10 mouse cellular contexts compared by ENCODE assay signal in the genomic region with DNA sequence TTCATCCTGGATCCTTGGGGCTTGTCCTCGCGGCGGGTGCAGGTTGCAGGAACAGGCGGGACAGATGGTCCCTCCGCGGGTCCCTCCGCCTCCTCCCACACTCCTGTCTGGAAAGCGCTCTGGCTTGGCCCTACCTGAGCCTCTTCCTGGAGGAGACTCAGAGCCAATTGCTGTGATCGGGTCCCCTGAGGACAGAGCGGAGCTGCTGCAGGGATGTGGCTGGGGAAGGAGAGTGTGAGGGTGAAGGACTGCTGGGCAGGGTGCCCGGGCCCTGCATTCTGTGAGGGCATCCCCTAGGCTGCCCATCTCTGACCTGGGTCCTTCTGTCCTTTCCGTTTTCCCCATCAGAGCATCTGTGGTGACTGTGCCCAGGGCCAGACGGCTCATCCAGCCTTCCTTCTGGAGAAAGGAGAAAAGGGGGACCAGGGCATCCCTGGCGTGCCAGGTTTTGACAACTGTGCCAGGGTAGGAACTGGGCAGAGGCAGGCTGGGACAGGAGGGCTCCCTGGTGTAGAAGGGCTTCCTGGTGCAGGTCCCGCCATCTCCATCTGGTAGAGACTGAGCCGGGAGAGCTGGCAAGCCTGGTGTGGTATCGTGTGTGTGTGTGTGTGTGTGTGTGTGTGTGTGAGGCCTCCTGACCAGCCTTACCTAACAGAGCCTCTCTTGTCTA. TPM values are rescaled to one million over a fixed set of nuclear protein-coding genes. Genes with fewer than 3 reads are reported as not detected.
DNase-seq lines count a peak whose midpoint lies in the region; ATAC-seq and TF ChIP-seq lines count a peak whose summit lies in the region.
"Had no signal": no experiment of that assay in that cellular context is flagged by ENCODE, and none has a peak within 500 bp of the region (broad histone marks: within the 10 kb centered on the region; RNA-seq: fewer than 3 reads in every experiment).

No protein-coding gene starts in this region.

- ATAC-seq in frontal cortex, adult (ENCODE audit: low TSS enrichment), result peak; percentile 35; the same call in 1 of the 2 replicates
- ATAC-seq in midbrain, postnatal 0 days (ENCODE audit: low FRiP score), result no peak
- ATAC-seq in midbrain, embryonic 11.5 days (ENCODE audit: low FRiP score), result no peak
- ATAC-seq in embryonic facial prominence, embryonic 15.5 days (ENCODE audit: insufficient number of reproducible peaks, low FRiP score, low TSS enrichment, low read depth), result peak; percentile 27; the same call in 1 of the 2 replicates
- ATAC-seq: Patski had no signal

- H3K27ac ChIP-seq in midbrain, postnatal 0 days (ENCODE audit: low read depth, low read length), result no peak overlapping the region
- H3K27ac ChIP-seq in midbrain, embryonic 11.5 days (ENCODE audit: low read depth, low read length), result no peak overlapping the region
- peak overlapping the region; percentile 34 for H3K27ac ChIP-seq in embryonic facial prominence, embryonic 15.5 days (replicated peaks)
- no peak overlapping the region for H3K27ac ChIP-seq in thymus, adult 2 months (ENCODE audit: control insufficient read depth, insufficient read depth, low read length)

- H3K4me1 ChIP-seq in midbrain, postnatal 0 days (ENCODE audit: insufficient read depth, low read length), result peaks cover 2% of the 10 kb centered on the region
- H3K4me1 ChIP-seq in midbrain, embryonic 11.5 days (ENCODE audit: control insufficient read depth, insufficient read depth, low read length), result no peaks in the 10 kb centered on the region
- H3K4me1 ChIP-seq in embryonic facial prominence, embryonic 15.5 days, result peaks cover 41% of the 10 kb centered on the region
- H3K4me1 ChIP-seq in thymus, adult 2 months (replicated peaks; ENCODE audit: control insufficient read depth, insufficient read depth, low read length), result peaks cover 16% of the 10 kb centered on the region

- H3K4me3 ChIP-seq in midbrain, postnatal 0 days (ENCODE audit: low read depth, low read length), result no peak overlapping the region
- H3K4me3 ChIP-seq in midbrain, embryonic 11.5 days (ENCODE audit: low read depth, low read length), result no peak overlapping the region
- no peak overlapping the region for H3K4me3 ChIP-seq in embryonic facial prominence, embryonic 15.5 days (replicated peaks)
- H3K4me3 ChIP-seq in thymus, adult 2 months (ENCODE audit: control insufficient read depth, insufficient read depth, low read length), result no peak overlapping the region

- H3K36me3 ChIP-seq in midbrain, postnatal 0 days (ENCODE audit: insufficient read depth, low read length), result no peaks in the 10 kb centered on the region
- no peaks in the 10 kb centered on the region for H3K36me3 ChIP-seq in midbrain, embryonic 11.5 days (ENCODE audit: control insufficient read depth, insufficient read depth, low read length)
- H3K36me3 ChIP-seq in embryonic facial prominence, embryonic 15.5 days, result peaks cover 32% of the 10 kb centered on the region
- H3K36me3 ChIP-seq in thymus, adult 2 months (ENCODE audit: control insufficient read depth, insufficient read depth, low read length), result no peaks in the 10 kb centered on the region

- WGBS in midbrain, postnatal 0 days, result 70% methylated on average over 15 of the region's 17 CpGs
- 67% methylated on average over 17 of the region's 17 CpGs for WGBS in midbrain, embryonic 11.5 days
- 41% methylated on average over 17 of the region's 17 CpGs for WGBS in embryonic facial prominence, embryonic 15.5 days
- 85% methylated on average over 17 of the region's 17 CpGs for WGBS in thymus, adult 2 months

- TF ChIP-seq POLR2A in thymus, adult 2 months (IDR thresholded peaks at IDR 0.05; ENCODE audit: control insufficient read depth, extremely low read depth, insufficient read depth, low read length, poor library complexity), result no peak

- H3K9ac ChIP-seq in midbrain, postnatal 0 days (replicated peaks; ENCODE audit: low read length, poor library complexity, severe bottlenecking), result no peak overlapping the region
- H3K9ac ChIP-seq in midbrain, embryonic 11.5 days (ENCODE audit: low read length), result no peak overlapping the region
- H3K9ac ChIP-seq in embryonic facial prominence, embryonic 15.5 days, result no peak overlapping the region

- no peak for DNase-seq in frontal cortex, adult 2 months (ENCODE audit: extremely low spot score in 1 of 2, low spot score in 1 of 2)
- peak; percentile 51 for DNase-seq in midbrain, postnatal 0 days (ENCODE audit: low spot score)
- no peak for DNase-seq in midbrain, embryonic 11.5 days (ENCODE audit: low spot score, missing footprints)
- peak; percentile 50 for DNase-seq in telencephalon, adult 2 months (ENCODE audit: low read depth, low spot score)
- no peak for DNase-seq in thymus, adult 2 months
- no peak for DNase-seq in lung, postnatal 4 days
- DNase-seq: lung, postnatal 10 days had no signal

- 0 out of 2 replicates have a peak, but pooled peaks cover 5% of the 10 kb centered on the region for H3K27me3 ChIP-seq in midbrain, postnatal 0 days (ENCODE audit: insufficient read depth, low read length)
- H3K27me3 ChIP-seq in midbrain, embryonic 11.5 days (ENCODE audit: control insufficient read depth, insufficient read depth, low read length), result no peaks in the 10 kb centered on the region
- H3K27me3 ChIP-seq in embryonic facial prominence, embryonic 15.5 days, result peaks cover 8% of the 10 kb centered on the region; the same call in 1 of the 2 replicates
- no peaks in the 10 kb centered on the region for H3K27me3 ChIP-seq in thymus, adult 2 months (ENCODE audit: control insufficient read depth, insufficient read depth, low read length)
- H3K27me3 ChIP-seq: Patski had no signal

- TF ChIP-seq CTCF in midbrain, postnatal 0 days (IDR thresholded peaks at IDR 0.05), result no peak
- no peak for TF ChIP-seq CTCF in thymus, adult 2 months (IDR thresholded peaks at IDR 0.05; ENCODE audit: borderline replicate concordance, control insufficient read depth, extremely low read depth, insufficient read depth, low read length, poor library complexity)

- H3K4me2 ChIP-seq in midbrain, postnatal 0 days (ENCODE audit: low read depth, low read length, poor library complexity, severe bottlenecking), result no peak overlapping the region
- H3K4me2 ChIP-seq in midbrain, embryonic 11.5 days, result no peak overlapping the region
- no peak overlapping the region for H3K4me2 ChIP-seq in embryonic facial prominence, embryonic 15.5 days (replicated peaks)

- H3K9me3 ChIP-seq in midbrain, postnatal 0 days (ENCODE audit: low read length), result no peaks in the 10 kb centered on the region
- H3K9me3 ChIP-seq in midbrain, embryonic 11.5 days (ENCODE audit: control insufficient read depth, low read length), result no peaks in the 10 kb centered on the region
- H3K9me3 ChIP-seq in embryonic facial prominence, embryonic 15.5 days (replicated peaks), result no peaks in the 10 kb centered on the region

RNA-seq across cellular contexts. Expression of a gene that starts 23.4 kb away (rescaled TPM):
- 73.5 and 75.2 TPM in 2 replicates for polyA plus RNA-seq in frontal cortex, adult 2 months (2012; rRNA removed)
- total RNA-seq in midbrain, postnatal 0 days (2014; rRNA removed), result 49.8 and 61.5 TPM in 2 replicates
- 59.5 and 67.3 TPM in 2 replicates for polyA plus RNA-seq in midbrain, postnatal 0 days (2015; fragmentation: Nextera tagmentation; extraction: Ambion mirVana)
- 71.6 and 72.3 TPM in 2 replicates for polyA plus RNA-seq in midbrain, embryonic 11.5 days (2014; fragmentation: Nextera tagmentation; extraction: Ambion mirVana)
- 68.6 and 71.0 TPM in 2 replicates for polyA plus RNA-seq in embryonic facial prominence, embryonic 15.5 days (2015; fragmentation: Nextera tagmentation; extraction: Ambion mirVana)
- polyA plus RNA-seq in thymus, adult 2 months (2012; rRNA removed), result 103 and 105 TPM in 2 replicates

RNA-seq across cellular contexts. Expression of a gene that starts 31.3 kb away (rescaled TPM):
- polyA plus RNA-seq in frontal cortex, adult 2 months (2012; rRNA removed), result 40.4 and 40.6 TPM in 2 replicates
- 31.1 and 43.9 TPM in 2 replicates for total RNA-seq in midbrain, postnatal 0 days (2014; rRNA removed)
- polyA plus RNA-seq in midbrain, postnatal 0 days (2015; fragmentation: Nextera tagmentation; extraction: Ambion mirVana), result 12.5 and 13.8 TPM in 2 replicates
- 5.8 and 6.9 TPM in 2 replicates for polyA plus RNA-seq in midbrain, embryonic 11.5 days (2014; fragmentation: Nextera tagmentation; extraction: Ambion mirVana)
- 183 and 190 TPM in 2 replicates for polyA plus RNA-seq in embryonic facial prominence, embryonic 15.5 days (2015; fragmentation: Nextera tagmentation; extraction: Ambion mirVana)
- 2.6 and 4.4 TPM in 2 replicates for polyA plus RNA-seq in thymus, adult 2 months (2012; rRNA removed)

Comparison
In these comparisons a context has a peak if more than half of its experiments do, and no peak if none do; other contexts are left out.
1. DNase-seq: peak in midbrain, postnatal 0 days (single experiment) and telencephalon, adult 2 months (single experiment); none in frontal cortex, adult 2 months (0 of 2), midbrain, embryonic 11.5 days (single experiment), thymus, adult 2 months (single experiment) and lung, postnatal 4 days (0 of 2).
2. ATAC-seq: peak in frontal cortex, adult (single experiment) and embryonic facial prominence, embryonic 15.5 days (single experiment); none in midbrain, postnatal 0 days (single experiment) and midbrain, embryonic 11.5 days (single experiment).